Mouse (Mus musculus): ENCODE results near the gene Gga3. TPM values are rescaled to one million over a fixed set of nuclear protein-coding genes. Genes with fewer than 3 reads are reported as not detected.

Gga3 gene
- total and polyA plus RNA-seq, 3 experiments: 7.7 to 39.8 (median 18.7) TPM

GRCm38 (mm10) chr11:115579080-115579479, 24.8 kb downstream of the Gga3 start:
- no peak overlapping the region for H3K4me3 ChIP-seq (replicated peaks in 1 of 3; ENCODE audit: low read depth in 2 of 3, low read length in 2 of 3, poor library complexity in 1 of 3)
- TF ChIP-seq MEF2A (IDR thresholded peaks at IDR 0.05; ENCODE audit: borderline replicate concordance, low read depth, low read length): no peak
- TF ChIP-seq GABPA (IDR thresholded peaks at IDR 0.05; ENCODE audit: insufficient replicate concordance, low read depth, low read length): no peak
- H3K27ac ChIP-seq (ENCODE audit: insufficient read depth, low read depth): peak overlapping the region; percentile 47; the same call in 1 of the 2 replicates
- H3K4me2 ChIP-seq (ENCODE audit: insufficient read depth, low read depth, poor library complexity, severe bottlenecking): no peak overlapping the region
- H3K9me3 ChIP-seq (replicated peaks; ENCODE audit: low read length): peaks cover 3% of the 10 kb centered on the region
- in situ Hi-C loops (cut with MboI; ENCODE audit: low pct_ligation_motif_present, low pct_unique_long_range_greater_than_20kb, low sequenced_read_pairs) (no loop called here), dilution Hi-C loops (cut with MboI; ENCODE audit: extremely low pct_ligation_motif_present, extremely low pct_unique_long_range_greater_than_20kb, low sequenced_read_pairs) (no loop called here)
- DNase-seq (ENCODE audit: extremely low read depth): no peak
- peaks cover 19 to 55% of the 10 kb centered on the region in 2 experiments for H3K4me1 ChIP-seq (ENCODE audit: control insufficient read depth in 1 of 2, insufficient read depth in 2 of 2)
- peaks cover 63 to 72% of the 10 kb centered on the region in 2 experiments for H3K36me3 ChIP-seq (replicated peaks in 1 of 2; ENCODE audit: control insufficient read depth in 1 of 2, insufficient read depth in 1 of 2, low read length in 1 of 2)
- no peak overlapping the region for H3K9ac ChIP-seq (ENCODE audit: insufficient read depth, low read depth)
- no peaks in the 10 kb centered on the region for H3K27me3 ChIP-seq (replicated peaks)
- H3K79me2 ChIP-seq (replicated peaks; ENCODE audit: control insufficient read depth, extremely low read depth, insufficient read depth, poor library complexity, severe bottlenecking): peaks cover 3% of the 10 kb centered on the region

GRCm38 (mm10) chr11:115564961-115565360, 38.9 kb downstream of the Gga3 start:
- H3K4me3 ChIP-seq (replicated peaks in 1 of 3; ENCODE audit: low read depth in 2 of 3, low read length in 2 of 3, poor library complexity in 1 of 3): peak overlapping the region; percentile 74 to 91 (median 74)
- peak overlapping the region; percentile 93 for H3K4me2 ChIP-seq (ENCODE audit: insufficient read depth, low read depth, poor library complexity, severe bottlenecking)
- H3K9me3 ChIP-seq (replicated peaks; ENCODE audit: low read length): no peaks in the 10 kb centered on the region
- DNase-seq (ENCODE audit: extremely low read depth): no peak
- H3K79me2 ChIP-seq (replicated peaks; ENCODE audit: control insufficient read depth, extremely low read depth, insufficient read depth, poor library complexity, severe bottlenecking): peaks cover 51% of the 10 kb centered on the region
- H3K36me3 ChIP-seq (replicated peaks in 1 of 2; ENCODE audit: control insufficient read depth in 1 of 2, insufficient read depth in 1 of 2, low read length in 1 of 2): peaks cover 36 to 43% of the 10 kb centered on the region in 2 experiments
- no peak overlapping the region for H3K27ac ChIP-seq (ENCODE audit: insufficient read depth, low read depth)
- TF ChIP-seq RAD21 (IDR thresholded peaks at IDR 0.05; ENCODE audit: low read depth, low read length): no peak
- no peak for TF ChIP-seq POLR2A (IDR thresholded peaks at IDR 0.05; ENCODE audit: low read depth, low read length)
- no peak for TF ChIP-seq JUN (IDR thresholded peaks at IDR 0.05; ENCODE audit: insufficient read depth, low read depth, low read length)
- TF ChIP-seq KAT2A (IDR thresholded peaks at IDR 0.05; ENCODE audit: insufficient replicate concordance, low read length): no peak
- no peak for TF ChIP-seq MAFK (IDR thresholded peaks at IDR 0.05; ENCODE audit: insufficient replicate concordance, low read length)
- TF ChIP-seq GABPA (IDR thresholded peaks at IDR 0.05; ENCODE audit: insufficient replicate concordance, low read depth, low read length): no peak
- no peak for TF ChIP-seq ZMIZ1 (IDR thresholded peaks at IDR 0.05; ENCODE audit: low read depth, low read length)
- TF ChIP-seq ELF1 (IDR thresholded peaks at IDR 0.05; ENCODE audit: low read depth, low read length): no peak
- no peak for TF ChIP-seq TBP (conservative IDR thresholded peaks at IDR 0.05; ENCODE audit: low read depth, low read length)
- in situ Hi-C loops (cut with MboI; ENCODE audit: low pct_ligation_motif_present, low pct_unique_long_range_greater_than_20kb, low sequenced_read_pairs): no loop called here
- H3K9ac ChIP-seq (ENCODE audit: insufficient read depth, low read depth): peak overlapping the region; percentile 66
- dilution Hi-C loops (cut with MboI; ENCODE audit: extremely low pct_ligation_motif_present, extremely low pct_unique_long_range_greater_than_20kb, low sequenced_read_pairs): no loop called here
- peaks cover 0 to 34% of the 10 kb centered on the region in 2 experiments; a peak in 2 of 4 replicates for H3K4me1 ChIP-seq (ENCODE audit: control insufficient read depth in 1 of 2, insufficient read depth in 2 of 2)
- no peaks in the 10 kb centered on the region for H3K27me3 ChIP-seq (replicated peaks)

GRCm38 (mm10) chr11:115564064-115564809, 39.6 kb downstream of the Gga3 start, which contains the start of gene Nup85:
TSS of gene Nup85 (plus strand) at chr11:115564434.
- dilution Hi-C loops (cut with MboI; ENCODE audit: extremely low pct_ligation_motif_present, extremely low pct_unique_long_range_greater_than_20kb, low sequenced_read_pairs) (no loop called here), in situ Hi-C loops (cut with MboI; ENCODE audit: low pct_ligation_motif_present, low pct_unique_long_range_greater_than_20kb, low sequenced_read_pairs) (no loop called here)
- Histone ChIP-seq H3K9ac (ENCODE audit: insufficient read depth, low read depth) (peak within 1 kb of the TSS; percentile 66), H3K4me2 (ENCODE audit: insufficient read depth, low read depth, poor library complexity, severe bottlenecking) (peak within 1 kb of the TSS; percentile 93), H3K4me3 (replicated peaks in 1 of 3; ENCODE audit: low read depth in 2 of 3, low read length in 2 of 3, poor library complexity in 1 of 3) (peak within 1 kb of the TSS; percentile 74 to 91 (median 74)), H3K27ac (ENCODE audit: insufficient read depth, low read depth) (peak within 1 kb of the TSS; percentile 21), H3K79me2 (replicated peaks; ENCODE audit: control insufficient read depth, extremely low read depth, insufficient read depth, poor library complexity, severe bottlenecking) (peaks cover 47% of the 10 kb centered on the region), H3K4me1 (ENCODE audit: control insufficient read depth in 1 of 2, insufficient read depth in 2 of 2) (peaks cover 0 to 32% of the 10 kb centered on the region in 2 experiments; a peak in 2 of 4 replicates), H3K36me3 (replicated peaks in 1 of 2; ENCODE audit: control insufficient read depth in 1 of 2, insufficient read depth in 1 of 2, low read length in 1 of 2) (peaks cover 28 to 36% of the 10 kb centered on the region in 2 experiments), H3K27me3 (replicated peaks) (no peaks in the 10 kb centered on the region), H3K9me3 (replicated peaks; ENCODE audit: low read length) (no peaks in the 10 kb centered on the region)
- peak; percentile 98 for DNase-seq (ENCODE audit: extremely low read depth)
- TF ChIP-seq MAZ (IDR thresholded peaks at IDR 0.05; ENCODE audit: low read depth, low read length): peak; percentile 67; the same call in 1 of the 2 replicates
- peak; percentile 33 for TF ChIP-seq ELF1 (IDR thresholded peaks at IDR 0.05; ENCODE audit: low read depth, low read length)
- TF ChIP-seq CHD1 (IDR thresholded peaks at IDR 0.05; ENCODE audit: low read depth, low read length): no peak
- TF ChIP-seq USF2 (conservative IDR thresholded peaks at IDR 0.05; ENCODE audit: low read depth, low read length): 0 out of 2 replicates have a peak, but pooled peaks have one; percentile 4
- TF ChIP-seq JUND (conservative IDR thresholded peaks at IDR 0.05; ENCODE audit: low read depth, low read length): no peak
- peak; percentile 49 for TF ChIP-seq CHD2 (IDR thresholded peaks at IDR 0.05; ENCODE audit: low read length)
- TF ChIP-seq NELFE (IDR thresholded peaks at IDR 0.05; ENCODE audit: low read depth, low read length): peak; percentile 91
- TF ChIP-seq ZC3H11A (IDR thresholded peaks at IDR 0.05; ENCODE audit: low read depth, low read length): no peak
- TF ChIP-seq MYC (IDR thresholded peaks at IDR 0.05; ENCODE audit: low read depth, low read length): peak; percentile 95
- TF ChIP-seq POLR2A (IDR thresholded peaks at IDR 0.05; ENCODE audit: low read depth, low read length): peak; percentile 96
- no peak; the same call in 1 of the 2 replicates for TF ChIP-seq GABPA (IDR thresholded peaks at IDR 0.05; ENCODE audit: insufficient replicate concordance, low read depth, low read length)
- TF ChIP-seq ETS1 (conservative IDR thresholded peaks at IDR 0.05; ENCODE audit: low read depth, low read length): no peak
- TF ChIP-seq BHLHE40 (IDR thresholded peaks at IDR 0.05; ENCODE audit: low read depth, low read length): peak; percentile 41
- TF ChIP-seq RCOR1 (conservative IDR thresholded peaks at IDR 0.05; ENCODE audit: low read depth, low read length): 0 out of 2 replicates have a peak, but pooled peaks have one; percentile 72
- peak; percentile 77 for TF ChIP-seq TCF12 (IDR thresholded peaks at IDR 0.05; ENCODE audit: low read depth, low read length)
- no peak for TF ChIP-seq USF1 (IDR thresholded peaks at IDR 0.05; ENCODE audit: low read depth, low read length)
